Mouse (Mus musculus) adrenal gland, postnatal 4 days (tissue): ENCODE data around the gene Wdr82. TPM values are rescaled to one million over a fixed set of nuclear protein-coding genes. Genes with fewer than 3 reads are reported as not detected.

Source experiments
- DNase-seq, 2 experiments: peaks; one replicate each; pipeline ENCODE4 v3.0.0; 2021 to 2022; ENCODE audit warnings: low spot score in 2 of 2, mixed read lengths in 2 of 2
- total RNA-seq, 2 experiments: library from RNA; stranded (reverse); gene quantifications; 2 replicates each; pipeline ENCODE4 v1.2.3; 2021

Wdr82 gene
- total RNA-seq, 2 experiments from 2014 or later: 98.9 to 105 TPM

DNA sequence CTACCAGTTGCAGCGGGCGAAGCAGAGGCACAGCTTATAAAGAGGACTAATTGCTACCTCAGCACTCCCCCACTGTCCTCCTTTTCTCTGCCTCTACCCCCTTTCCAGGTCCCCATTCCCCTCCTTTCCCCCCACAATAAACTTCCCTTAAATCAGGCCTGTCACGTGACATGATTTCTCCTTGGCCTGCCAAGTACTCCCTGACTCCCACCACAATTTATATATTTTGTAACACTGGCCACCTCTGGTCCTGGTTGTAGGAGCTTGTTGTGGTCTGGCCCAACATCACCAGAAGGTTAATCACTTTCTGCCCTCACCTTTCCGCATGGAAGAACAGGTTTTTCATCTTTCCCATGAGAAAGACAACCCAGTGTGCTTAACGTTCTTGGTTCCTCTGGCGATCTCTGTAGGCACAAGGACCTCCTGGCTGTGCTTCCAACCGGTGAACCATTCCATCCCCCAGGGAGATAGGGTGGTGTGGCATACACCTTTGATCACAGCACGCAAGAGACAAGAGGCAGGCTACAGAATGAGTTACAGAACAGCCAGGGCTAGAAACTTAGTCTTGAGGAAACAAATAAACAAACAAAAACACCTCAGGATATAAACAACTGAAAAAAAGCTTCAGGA is 50.3 kb downstream of the Wdr82 start:
- no peak for DNase-seq

- no peak for DNase-seq
Observed at GRCm38 (mm10) chr9:106222261-106222851, 51.6 kb downstream of the Wdr82 start, which contains the start of gene Tlr9. TSS of gene Tlr9 (plus strand) at chr9:106222598.

DNA sequence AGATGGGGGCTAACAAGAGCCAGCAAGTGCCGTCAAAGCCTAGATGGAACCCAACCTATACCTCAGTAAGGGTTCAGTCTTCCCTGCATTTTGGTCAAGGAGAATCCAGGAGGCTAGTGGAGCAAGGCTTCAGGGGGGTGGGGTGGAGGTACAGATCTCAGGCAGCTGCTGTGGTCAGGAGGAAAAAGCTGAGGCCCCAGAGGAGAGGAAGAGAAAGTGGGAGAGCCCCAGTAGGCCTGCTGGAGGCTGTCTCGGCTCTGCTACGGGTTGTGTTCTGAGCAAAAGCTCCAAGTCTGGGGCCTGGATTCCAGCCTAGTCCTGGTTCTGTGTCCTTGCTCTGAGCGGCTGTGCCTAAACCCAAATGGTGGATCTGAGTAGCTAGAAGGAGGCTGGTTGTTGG is 52.3 kb downstream of the Wdr82 start:
- no peak for DNase-seq

DNA sequence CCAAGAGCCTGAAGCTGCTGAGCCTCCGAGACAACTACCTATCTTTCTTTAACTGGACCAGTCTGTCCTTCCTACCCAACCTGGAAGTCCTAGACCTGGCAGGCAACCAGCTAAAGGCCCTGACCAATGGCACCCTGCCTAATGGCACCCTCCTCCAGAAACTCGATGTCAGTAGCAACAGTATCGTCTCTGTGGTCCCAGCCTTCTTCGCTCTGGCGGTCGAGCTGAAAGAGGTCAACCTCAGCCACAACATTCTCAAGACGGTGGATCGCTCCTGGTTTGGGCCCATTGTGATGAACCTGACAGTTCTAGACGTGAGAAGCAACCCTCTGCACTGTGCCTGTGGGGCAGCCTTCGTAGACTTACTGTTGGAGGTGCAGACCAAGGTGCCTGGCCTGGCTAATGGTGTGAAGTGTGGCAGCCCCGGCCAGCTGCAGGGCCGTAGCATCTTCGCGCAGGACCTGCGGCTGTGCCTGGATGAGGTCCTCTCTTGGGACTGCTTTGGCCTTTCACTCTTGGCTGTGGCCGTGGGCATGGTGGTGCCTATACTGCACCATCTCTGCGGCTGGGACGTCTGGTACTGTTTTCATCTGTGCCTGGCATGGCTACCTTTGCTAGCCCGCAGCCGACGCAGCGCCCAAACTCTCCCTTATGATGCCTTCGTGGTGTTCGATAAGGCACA is 54.9 kb downstream of the Wdr82 start:
- no peak for DNase-seq

GRCm38 (mm10) chr9:106226151-106226682 is 55.5 kb downstream of the Wdr82 start:
- no peak for DNase-seq

- no peak for DNase-seq
Observed at GRCm38 (mm10) chr9:106227790-106228429, 57.2 kb downstream of the Wdr82 start.

GRCm38 (mm10) chr9:106230051-106230733 is 59.5 kb downstream of the Wdr82 start:
- no peak for DNase-seq

GRCm38 (mm10) chr9:106230734-106231106 is 60.0 kb downstream of the Wdr82 start:
- no peak for DNase-seq

DNA sequence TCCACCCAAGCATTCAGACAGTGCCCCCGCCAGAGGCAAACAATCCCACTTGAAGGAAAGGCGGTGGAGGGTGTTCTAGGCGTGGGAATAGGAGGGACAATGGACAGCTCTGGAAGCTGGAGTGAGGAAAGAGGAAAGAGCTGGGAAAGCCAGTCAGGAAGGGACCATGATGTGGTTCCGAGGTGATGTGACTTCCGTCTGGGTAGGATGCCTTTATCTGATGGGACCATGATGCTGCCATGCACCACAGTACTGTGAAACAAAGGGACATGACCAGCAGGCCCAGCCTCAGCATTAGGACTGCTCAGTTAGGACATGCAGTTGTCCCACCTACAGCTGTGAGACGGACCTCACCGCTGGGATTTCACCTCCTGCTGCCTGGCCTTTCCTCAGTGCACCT is 60.5 kb downstream of the Wdr82 start:
- no peak for DNase-seq

GRCm38 (mm10) chr9:106231816-106232215 is 61.1 kb downstream of the Wdr82 start:
- no peak for DNase-seq

- no peak for DNase-seq
Observed at GRCm38 (mm10) chr9:106232956-106233355, 62.2 kb downstream of the Wdr82 start.

GRCm38 (mm10) chr9:106233953-106234352 is 63.2 kb downstream of the Wdr82 start:
- no peak for DNase-seq

DNA sequence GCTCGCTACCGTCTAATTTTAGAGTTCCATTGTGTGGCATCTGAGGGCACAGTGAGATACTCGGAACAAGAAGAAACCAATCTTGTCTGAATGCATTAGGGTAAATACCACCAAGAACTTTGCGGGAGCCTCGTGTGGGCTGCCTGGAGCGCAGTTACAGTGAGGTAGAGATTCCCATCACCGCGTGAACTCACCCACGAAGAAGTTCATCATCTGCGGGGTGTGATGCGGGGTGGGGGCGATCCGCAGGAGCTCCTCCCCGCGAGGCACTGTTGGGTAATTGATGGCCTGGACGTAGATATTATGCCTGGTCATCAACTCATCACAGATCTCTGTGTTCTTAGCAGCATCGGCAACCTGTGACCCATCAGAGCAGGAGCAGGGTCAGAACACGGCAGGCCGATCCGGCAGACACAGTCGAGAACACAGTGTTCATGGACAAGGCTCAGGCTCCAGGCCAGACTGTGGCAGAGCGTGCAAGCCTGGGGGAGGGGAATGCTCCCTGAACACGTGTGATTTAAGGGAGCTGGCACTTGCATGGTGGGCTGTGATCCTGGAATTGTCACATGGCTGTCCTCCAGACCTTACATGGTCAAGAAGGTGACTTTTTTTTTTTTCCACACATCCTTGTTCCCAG is 64.6 kb downstream of the Wdr82 start:
- DNase-seq: no peak

DNA sequence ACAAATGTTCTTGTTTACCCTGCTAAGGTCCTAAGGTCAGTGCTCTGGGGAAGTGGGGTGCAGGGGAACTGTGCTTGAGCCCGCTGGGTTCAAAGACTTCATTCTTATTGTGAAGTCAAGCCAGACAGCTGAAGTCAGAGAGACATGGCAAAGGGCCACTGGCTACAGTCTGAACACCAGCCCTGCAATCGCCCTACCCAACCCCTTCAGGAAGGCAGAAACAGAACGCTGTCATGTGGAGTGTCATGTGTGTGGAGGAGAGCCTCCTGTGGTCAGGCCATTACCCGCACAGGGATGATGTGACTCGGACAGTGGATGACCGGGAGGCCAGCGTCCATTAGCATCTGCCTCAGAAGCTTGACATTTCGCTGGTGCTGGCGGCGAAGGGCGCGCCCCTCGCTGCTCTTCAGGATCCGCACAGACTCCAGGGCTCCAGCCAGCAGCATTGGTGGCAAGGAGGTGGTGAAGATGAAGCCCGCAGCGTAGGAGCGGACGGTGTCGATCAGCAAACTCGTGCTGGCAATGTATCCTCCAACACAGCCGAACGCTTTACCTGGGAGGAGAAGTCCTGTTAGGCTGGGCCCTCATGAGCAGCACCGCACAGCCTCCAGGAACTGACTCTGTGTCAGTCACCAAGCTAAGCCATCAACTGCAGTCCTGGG is 65.6 kb downstream of the Wdr82 start:
- DNase-seq: no peak

GRCm38 (mm10) chr9:106236818-106237211 is 66.1 kb downstream of the Wdr82 start:
- no peak for DNase-seq

GRCm38 (mm10) chr9:106237401-106237800 is 66.7 kb downstream of the Wdr82 start:
- DNase-seq: no peak

GRCm38 (mm10) chr9:106237878-106238277 is 67.2 kb downstream of the Wdr82 start:
- DNase-seq: no peak
